Mouse (Mus musculus) E14TG2a.4 (cell line): ENCODE data around the gene Mapt.

ENCODE experiments used
- CTCF ChIP-seq: conservative IDR thresholded peaks from 2 replicates; pipeline ENCODE4 v1.5.1; 2014; ENCODE audit warnings: low read length
- POU5F1 ChIP-seq: IDR thresholded peaks from 2 replicates; pipeline ENCODE4 v1.6.1; 2014; ENCODE audit warnings: low read length, borderline replicate concordance

DNA sequence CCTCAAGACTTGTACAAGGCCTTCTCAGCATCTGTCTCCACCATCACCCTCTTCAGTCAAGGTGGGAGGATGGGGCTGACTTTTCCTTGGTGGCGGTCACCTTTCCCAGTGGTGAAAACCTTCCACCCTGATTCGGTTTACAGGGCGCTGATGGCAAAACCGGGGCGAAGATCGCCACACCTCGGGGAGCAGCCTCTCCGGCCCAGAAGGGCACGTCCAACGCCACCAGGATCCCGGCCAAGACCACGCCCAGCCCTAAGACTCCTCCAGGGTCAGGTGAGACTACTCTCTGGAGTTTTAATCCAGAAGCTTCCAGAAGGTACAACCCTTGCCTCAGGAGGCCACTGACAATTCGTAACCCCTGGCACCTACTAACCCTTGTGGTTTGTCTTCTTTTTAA is 75.3 kb downstream of the Mapt start:
- no peak for TF ChIP-seq CTCF
- TF ChIP-seq POU5F1: no peak
